Mouse (Mus musculus) forebrain, embryonic 10.5 days (tissue): ENCODE measurements around the gene Tradd. TPM values are rescaled to one million over a fixed set of nuclear protein-coding genes. Genes with fewer than 3 reads are reported as not detected.

ENCODE experiments used
- DNase-seq: peaks from one replicate; pipeline ENCODE4 v3.0.0-alpha.2; 2017; ENCODE audit warnings: low spot score; ENCODE audit errors: extremely low spot score
- H3K27ac ChIP-seq: fragments of 300-500 bp; sonication (generic); 2 replicates; pipeline ENCODE4 v1.5.1; 2016; ENCODE audit warnings: mild to moderate bottlenecking
- H3K27me3 ChIP-seq: fragments of 300-500 bp; sonication (generic); 2 replicates; pipeline ENCODE4 v1.6.1; 2016; ENCODE audit warnings: mild to moderate bottlenecking; ENCODE audit not compliant: poor library complexity, severe bottlenecking
- H3K36me3 ChIP-seq: fragments of 300-500 bp; sonication (generic); replicated peaks from 2 replicates; pipeline ENCODE4 v1.6.1; 2016; ENCODE audit warnings: mild to moderate bottlenecking, moderate library complexity
- H3K4me1 ChIP-seq: fragments of 300-500 bp; sonication (generic); 2 replicates; pipeline ENCODE4 v1.6.1; 2016
- H3K4me3 ChIP-seq: fragments of 300-500 bp; sonication (generic); 2 replicates; pipeline ENCODE4 v1.5.1; 2016; ENCODE audit warnings: mild to moderate bottlenecking, moderate library complexity
- H3K9me3 ChIP-seq: fragments of 300-500 bp; sonication (generic); 2 replicates; pipeline ENCODE4 v1.6.1; 2016; ENCODE audit warnings: mild to moderate bottlenecking, moderate library complexity
- WGBS: fragments of 180-500 bp; shearing (Covaris S2); methylation state at CpG from one replicate; pipeline ENCODE4 v1.1.7; 2016; 5-methylcytosine and 5-hydroxymethylcytosine counted together
- polyA plus RNA-seq: library from polyadenylated mRNA; unstranded; fragments of >200 nt; fragmentation: Nextera tagmentation; extraction: Ambion mirVana; gene quantifications from 2 replicates; pipeline ENCODE4 v1.2.1, GENCODE M21; 2016

Gene Tradd
- polyA plus RNA-seq, 1 experiment from 2014 or later, result 13.9 TPM

GRCm38 (mm10) chr8:105261326-105261980 is 3.0 kb downstream of the Tradd start:
- WGBS, result 84% methylated on average over 12 of the region's 12 CpGs
- Histone ChIP-seq H3K9me3 (peaks cover 10% of the 10 kb centered on the region), H3K36me3 (no peaks in the 10 kb centered on the region), H3K4me1 (peaks cover 32% of the 10 kb centered on the region), H3K4me3 (no peak overlapping the region), H3K27me3 (peaks cover 100% of the 10 kb centered on the region), H3K27ac (no peak overlapping the region)
- no peak for DNase-seq

GRCm38 (mm10) chr8:105260371-105261099 is 3.9 kb downstream of the Tradd start:
- H3K9me3 ChIP-seq, result peaks cover 6% of the 10 kb centered on the region; the same call in 1 of the 2 replicates
- 65% methylated on average over 7 of the region's 7 CpGs for WGBS
- DNase-seq, result no peak

GRCm38 (mm10) chr8:105259721-105260320 is 4.6 kb downstream of the Tradd start:
- Histone ChIP-seq H3K4me3 (peak overlapping the region; percentile 52), H3K27ac (no peak overlapping the region), H3K4me1 (peaks cover 34% of the 10 kb centered on the region), H3K9me3 (peaks cover 6% of the 10 kb centered on the region; the same call in 1 of the 2 replicates), H3K27me3 (peaks cover 100% of the 10 kb centered on the region), H3K36me3 (no peaks in the 10 kb centered on the region)
- DNase-seq, result peak; percentile 83
- 4% methylated on average over 30 of the region's 30 CpGs for WGBS

More at GRCm38 (mm10) chr8:105260371-105261099, 3.9 kb downstream of the Tradd start:
- no peak overlapping the region for H3K4me3 ChIP-seq
- H3K27ac ChIP-seq, result no peak overlapping the region
- peaks cover 32% of the 10 kb centered on the region for H3K4me1 ChIP-seq
- H3K27me3 ChIP-seq, result peaks cover 100% of the 10 kb centered on the region
- H3K36me3 ChIP-seq, result no peaks in the 10 kb centered on the region

GRCm38 (mm10) chr8:105258911-105259720 is 5.3 kb downstream of the Tradd start:
- H3K27me3 ChIP-seq, result peaks cover 98% of the 10 kb centered on the region
- no peak overlapping the region for H3K27ac ChIP-seq
- H3K4me1 ChIP-seq, result peaks cover 34% of the 10 kb centered on the region
- WGBS, result 2% methylated on average over 55 of the region's 55 CpGs
- H3K4me3 ChIP-seq, result peak overlapping the region; percentile 52
- no peaks in the 10 kb centered on the region for H3K36me3 ChIP-seq
- DNase-seq, result peak; percentile 69
- H3K9me3 ChIP-seq, result peaks cover 6% of the 10 kb centered on the region; the same call in 1 of the 2 replicates

GRCm38 (mm10) chr8:105257318-105258114 is 6.9 kb downstream of the Tradd start:
- DNase-seq, result no peak
- Histone ChIP-seq H3K27ac (no peak overlapping the region), H3K9me3 (peaks cover 6% of the 10 kb centered on the region; the same call in 1 of the 2 replicates), H3K4me1 (peaks cover 37% of the 10 kb centered on the region), H3K27me3 (peaks cover 88% of the 10 kb centered on the region), H3K4me3 (no peak overlapping the region), H3K36me3 (peaks cover 9% of the 10 kb centered on the region)
- 69% methylated on average over 7 of the region's 7 CpGs for WGBS

- H3K36me3 ChIP-seq, result peaks cover 34% of the 10 kb centered on the region
- no peak for DNase-seq
- H3K27me3 ChIP-seq, result peaks cover 63% of the 10 kb centered on the region
- peak within 1 kb of the TSS; percentile 73 for H3K4me3 ChIP-seq
- peaks cover 36% of the 10 kb centered on the region for H3K4me1 ChIP-seq
- WGBS, result under 1% methylated on average over 14 of the region's 14 CpGs
- no peaks in the 10 kb centered on the region for H3K9me3 ChIP-seq
- peak within 1 kb of the TSS; percentile 82 for H3K27ac ChIP-seq
These were observed 9.5 kb downstream of the Tradd start, which contains the start of gene B3gnt9 for GRCm38 (mm10) chr8:105254966-105255350. B3gnt9 (minus strand) TSS chr8:105255153.

- Histone ChIP-seq H3K4me3 (peak overlapping the region; percentile 73), H3K27ac (peak overlapping the region; percentile 82), H3K4me1 (peaks cover 31% of the 10 kb centered on the region), H3K9me3 (no peaks in the 10 kb centered on the region), H3K36me3 (peaks cover 40% of the 10 kb centered on the region), H3K27me3 (peaks cover 57% of the 10 kb centered on the region)
- peak; percentile 87 for DNase-seq
- WGBS, result under 1% methylated on average over 74 of the region's 74 CpGs
These were observed 10.1 kb downstream of the Tradd start for GRCm38 (mm10) chr8:105254152-105254965.

- Histone ChIP-seq H3K27ac (peak overlapping the region; percentile 82; the same call in 1 of the 2 replicates), H3K36me3 (peaks cover 46% of the 10 kb centered on the region), H3K9me3 (no peaks in the 10 kb centered on the region), H3K4me1 (peaks cover 25% of the 10 kb centered on the region), H3K27me3 (peaks cover 51% of the 10 kb centered on the region), H3K4me3 (peak overlapping the region; percentile 73)
- no peak for DNase-seq
- WGBS, result 35% methylated on average over 20 of the region's 20 CpGs
These were observed 10.7 kb downstream of the Tradd start for GRCm38 (mm10) chr8:105253766-105254151.

- WGBS, result 90% methylated on average over 10 of the region's 10 CpGs
These were observed 11.5 kb downstream of the Tradd start for GRCm38 (mm10) chr8:105252680-105253537.

GRCm38 (mm10) chr8:105251954-105252353 is 12.5 kb downstream of the Tradd start:
- no peak for DNase-seq
- Histone ChIP-seq H3K36me3 (peaks cover 65% of the 10 kb centered on the region), H3K9me3 (no peaks in the 10 kb centered on the region), H3K27ac (no peak overlapping the region), H3K4me1 (peaks cover 21% of the 10 kb centered on the region), H3K4me3 (no peak overlapping the region), H3K27me3 (peaks cover 33% of the 10 kb centered on the region)
- WGBS, result 93% methylated on average over 6 of the region's 6 CpGs

More at GRCm38 (mm10) chr8:105252680-105253537, 11.5 kb downstream of the Tradd start:
- no peaks in the 10 kb centered on the region for H3K9me3 ChIP-seq
- H3K4me1 ChIP-seq, result peaks cover 21% of the 10 kb centered on the region
- H3K36me3 ChIP-seq, result peaks cover 55% of the 10 kb centered on the region
- H3K4me3 ChIP-seq, result no peak overlapping the region
- peaks cover 42% of the 10 kb centered on the region for H3K27me3 ChIP-seq
- DNase-seq, result no peak
- no peak overlapping the region for H3K27ac ChIP-seq
